Mouse (Mus musculus) kidney, postnatal 36 days (tissue): Measurements from ENCODE around the gene N4bp2l1.
"Not testable (repeated sequence)": the region's sequence is repeated elsewhere in the genome, so short reads cannot be mapped to it uniquely, and the experiment has no call there.

Source experiments
- DNase-seq, 2 experiments: peaks; one replicate each; pipeline ENCODE4 v3.0.0; 2021 to 2022; ENCODE audit warnings: mixed read lengths in 2 of 2

Gene N4bp2l1

GRCm38 (mm10) chr5:150597088-150597487, at the start of gene N4bp2l1:
TSS of gene N4bp2l1 (minus strand) at chr5:150597188.
- DNase-seq = no peak

- DNase-seq = no peak
Measured at GRCm38 (mm10) chr5:150644926-150645325, 47.9 kb upstream of the N4bp2l1 start.

GRCm38 (mm10) chr5:150643390-150643789, 46.4 kb upstream of the N4bp2l1 start:
- not testable (repeated sequence) for DNase-seq

GRCm38 (mm10) chr5:150641440-150641839, 44.5 kb upstream of the N4bp2l1 start:
- DNase-seq = no peak

GRCm38 (mm10) chr5:150629692-150630091, 32.7 kb upstream of the N4bp2l1 start:
- no peak for DNase-seq

- DNase-seq = no peak
Measured at GRCm38 (mm10) chr5:150629272-150629671, 32.3 kb upstream of the N4bp2l1 start.

- DNase-seq = no peak
Measured at GRCm38 (mm10) chr5:150625528-150625927, 28.5 kb upstream of the N4bp2l1 start.

GRCm38 (mm10) chr5:150622792-150623191, 25.8 kb upstream of the N4bp2l1 start:
- peak; percentile 34 to 67 for DNase-seq

GRCm38 (mm10) chr5:150621592-150621991, 24.6 kb upstream of the N4bp2l1 start:
- no peak for DNase-seq

GRCm38 (mm10) chr5:150620588-150621135, 23.7 kb upstream of the N4bp2l1 start:
- DNase-seq = no peak

- DNase-seq = no peak
Measured at GRCm38 (mm10) chr5:150618599-150619355, 21.8 kb upstream of the N4bp2l1 start.

GRCm38 (mm10) chr5:150616731-150617130, 19.7 kb upstream of the N4bp2l1 start:
- no peak for DNase-seq

GRCm38 (mm10) chr5:150616216-150616615, 19.2 kb upstream of the N4bp2l1 start:
- DNase-seq = no peak

GRCm38 (mm10) chr5:150614054-150614453, 17.1 kb upstream of the N4bp2l1 start:
- no peak for DNase-seq

GRCm38 (mm10) chr5:150611697-150612096, 14.7 kb upstream of the N4bp2l1 start:
- no peak for DNase-seq

- no peak for DNase-seq
Measured at GRCm38 (mm10) chr5:150611136-150611535, 14.1 kb upstream of the N4bp2l1 start.

- no peak for DNase-seq
Measured at GRCm38 (mm10) chr5:150607631-150608030, 10.6 kb upstream of the N4bp2l1 start.

GRCm38 (mm10) chr5:150606131-150606530, 9.1 kb upstream of the N4bp2l1 start:
- no peak for DNase-seq

GRCm38 (mm10) chr5:150601441-150602230, 4.6 kb upstream of the N4bp2l1 start:
- DNase-seq = no peak

GRCm38 (mm10) chr5:150600554-150601440, 3.8 kb upstream of the N4bp2l1 start:
- no peak for DNase-seq

GRCm38 (mm10) chr5:150599301-150600294, 2.6 kb upstream of the N4bp2l1 start:
- no peak for DNase-seq
